Mouse (Mus musculus) induced T-regulatory cell, adult 2 months (primary cell): ENCODE measurements at regions not wholly inside any gene's neighbourhood (a gene's known extent, or its start where the extent isn't known, plus 50 kb on each side); places are given as distances from the start of the nearest gene placed in this dataset.

Experiments used
- DNase-seq: peaks from one replicate; pipeline ENCODE4 v3.0.0-alpha.2; 2012; ENCODE audit warnings: low read depth

GRCm38 (mm10) chr8:102845362-102845761 lies 59.9 kb upstream of the Cdh11 start:
- no peak for DNase-seq

- no peak for DNase-seq
Measured at GRCm38 (mm10) chr8:102860021-102860420, 74.6 kb upstream of the Cdh11 start.

GRCm38 (mm10) chr8:102899525-102899924 lies 114.1 kb upstream of the Cdh11 start:
- DNase-seq = no peak

DNA sequence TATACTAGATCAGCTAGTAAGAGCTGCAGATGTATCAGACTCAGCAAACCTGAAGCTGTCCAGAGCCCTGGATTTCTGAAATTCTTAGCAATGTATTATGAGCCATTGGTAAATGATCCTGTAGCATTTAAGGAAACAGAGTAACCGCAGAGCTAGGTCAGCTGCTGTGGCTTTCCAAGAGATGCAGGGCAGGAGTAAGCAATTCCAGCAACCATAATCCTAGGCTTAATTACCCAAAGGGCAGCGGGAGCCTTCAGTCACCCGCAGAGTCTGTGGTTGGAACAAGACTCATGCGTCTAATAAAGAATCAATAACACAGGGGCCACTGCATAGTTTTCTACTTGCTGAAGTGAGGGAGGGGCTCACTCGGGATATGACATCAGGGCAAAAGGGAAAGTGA lies 115.2 kb upstream of the Cdh11 start:
- no peak for DNase-seq

DNA sequence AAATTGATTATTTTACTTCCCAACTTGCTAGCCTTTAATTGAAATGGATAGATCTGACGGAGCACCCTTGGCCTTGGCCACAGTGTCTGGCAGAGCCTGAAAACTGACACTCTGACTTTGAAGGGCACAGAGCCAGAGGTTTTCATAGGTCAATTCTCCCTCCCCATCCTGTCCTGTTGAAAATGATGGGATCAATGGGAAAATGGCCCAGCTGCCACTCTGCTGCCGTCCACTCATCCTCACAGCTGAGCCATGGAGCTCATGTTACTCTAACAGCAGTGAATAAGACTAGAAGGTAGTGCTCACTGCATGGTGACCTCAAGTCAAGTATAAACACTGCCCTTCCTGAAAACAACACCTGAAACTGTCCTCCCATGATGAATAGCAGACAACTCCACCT lies 122.0 kb upstream of the Cdh11 start:
- DNase-seq = no peak

DNA sequence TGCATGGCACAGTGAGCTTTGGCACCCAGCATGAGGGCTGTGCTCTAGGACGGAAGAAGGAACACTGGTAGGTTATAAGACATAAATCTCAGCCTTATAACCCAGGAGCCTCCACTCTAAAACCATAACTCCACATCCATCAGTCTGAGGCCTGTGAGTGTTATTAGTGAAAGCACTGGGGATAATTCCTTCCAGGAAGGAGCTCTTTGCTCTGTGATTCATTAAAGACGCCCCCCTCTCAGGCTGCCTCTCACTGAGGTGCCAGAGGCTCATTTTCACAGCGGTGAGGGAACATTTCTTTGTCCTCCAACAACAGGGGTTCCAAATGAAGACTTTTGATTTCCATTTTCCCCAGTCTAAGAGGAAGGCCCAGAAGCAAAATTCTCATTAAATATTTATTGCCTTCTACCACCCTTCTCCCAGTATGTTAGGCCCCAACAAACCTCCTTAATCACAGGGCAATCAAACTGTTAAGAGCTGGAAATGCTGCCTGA lies 145.9 kb upstream of the Cdh11 start:
- DNase-seq = no peak

DNA sequence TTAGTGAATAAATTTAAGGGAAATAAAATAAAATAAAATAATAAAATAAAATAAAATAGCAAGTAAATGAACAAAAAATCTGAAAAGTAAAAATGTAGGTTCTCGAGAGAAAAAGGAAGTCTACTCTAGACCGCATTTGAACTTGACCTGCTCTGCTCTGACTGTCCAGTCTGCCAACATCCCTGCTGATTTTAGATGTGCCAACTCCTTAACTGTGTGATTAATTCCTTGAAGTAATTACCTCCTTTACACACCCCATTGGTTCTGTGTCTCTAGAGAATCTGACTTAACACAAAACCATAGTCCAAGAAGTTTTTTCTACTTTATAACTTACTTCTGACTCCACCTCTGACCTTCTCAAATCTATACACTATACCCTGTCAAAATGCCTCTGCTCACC lies 153.3 kb upstream of the Cdh11 start:
- DNase-seq = no peak

DNA sequence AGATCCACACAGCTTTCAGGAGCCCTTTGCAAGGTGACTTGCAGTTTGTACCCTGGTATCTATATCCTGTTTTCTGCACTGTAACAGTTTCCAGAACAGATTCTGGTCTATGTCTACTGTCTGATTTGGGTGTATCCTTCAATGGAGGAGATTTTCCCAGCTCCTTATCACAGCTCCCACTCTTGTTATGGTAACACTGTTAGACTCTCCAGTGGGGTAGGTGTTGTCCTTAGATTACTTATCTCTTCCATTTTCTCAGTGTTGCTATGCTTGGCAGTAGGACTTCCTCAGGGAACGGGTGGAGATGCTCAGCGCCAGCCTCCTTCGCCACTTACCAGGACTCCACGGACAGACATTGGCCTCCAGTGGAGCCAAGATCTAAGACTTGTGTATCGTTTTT lies 160.1 kb upstream of the Cdh11 start:
- no peak for DNase-seq

DNA sequence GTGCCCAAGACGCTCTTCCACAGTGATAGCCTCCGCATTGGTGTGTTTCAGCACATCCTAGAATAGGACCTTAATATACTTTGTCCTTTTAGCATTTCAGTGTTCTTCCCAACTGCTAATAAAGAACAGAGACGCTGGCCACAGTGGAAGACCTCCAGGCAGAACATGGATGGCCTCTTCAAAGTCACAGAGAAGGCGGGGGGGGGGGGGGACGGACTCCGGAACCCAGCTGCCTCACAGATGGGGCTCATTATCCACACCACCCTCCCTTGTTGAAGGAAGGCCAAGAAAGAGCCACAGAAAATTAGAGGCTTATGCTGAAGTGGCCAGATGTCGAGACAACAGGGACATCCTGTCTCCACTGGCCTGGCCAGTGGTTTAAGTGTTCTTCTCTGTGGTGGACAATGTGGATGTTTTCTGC lies 192.7 kb upstream of the Cdh11 start:
- DNase-seq = no peak

- no peak for DNase-seq
Measured at GRCm38 (mm10) chr8:102983220-102983909, 197.9 kb upstream of the Cdh11 start.

DNA sequence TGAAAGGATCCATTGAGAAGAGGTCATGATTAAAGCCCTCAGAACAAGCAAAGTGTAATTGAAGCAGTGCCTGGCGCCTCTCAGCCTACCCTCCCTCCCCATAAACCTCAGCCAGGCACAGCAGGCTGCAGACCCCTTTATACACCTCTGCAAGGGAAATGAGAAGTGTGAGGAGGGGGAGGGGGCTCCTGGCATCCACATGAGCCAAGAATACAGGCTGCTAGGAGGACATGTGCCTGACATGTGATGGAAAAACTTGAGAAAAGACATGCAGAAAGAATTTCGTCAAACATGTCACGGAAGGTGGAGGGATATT lies 198.4 kb upstream of the Cdh11 start:
- DNase-seq = no peak

- DNase-seq = no peak
Measured at GRCm38 (mm10) chr8:103007284-103007984, 222.0 kb upstream of the Cdh11 start.

DNA sequence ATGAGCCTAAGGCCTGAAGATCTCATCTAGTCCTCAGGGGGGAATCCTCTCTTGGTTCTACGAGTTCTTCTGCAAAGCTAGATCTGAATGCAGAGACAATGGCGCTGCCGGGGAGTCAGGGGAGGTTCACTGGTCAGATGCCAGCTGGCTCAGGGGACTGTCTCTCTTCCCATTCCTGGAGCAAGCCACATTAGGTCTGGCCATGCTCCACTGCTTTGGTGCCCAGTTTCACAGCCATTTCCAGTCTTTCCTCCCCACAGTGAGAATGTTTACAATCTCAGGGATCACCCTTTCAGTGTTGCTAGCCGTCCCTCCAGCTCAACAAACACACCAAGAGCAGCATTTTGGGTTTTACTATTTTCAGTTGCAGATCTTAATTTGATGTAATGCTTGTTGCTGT lies 233.7 kb upstream of the Cdh11 start:
- no peak for DNase-seq

DNA sequence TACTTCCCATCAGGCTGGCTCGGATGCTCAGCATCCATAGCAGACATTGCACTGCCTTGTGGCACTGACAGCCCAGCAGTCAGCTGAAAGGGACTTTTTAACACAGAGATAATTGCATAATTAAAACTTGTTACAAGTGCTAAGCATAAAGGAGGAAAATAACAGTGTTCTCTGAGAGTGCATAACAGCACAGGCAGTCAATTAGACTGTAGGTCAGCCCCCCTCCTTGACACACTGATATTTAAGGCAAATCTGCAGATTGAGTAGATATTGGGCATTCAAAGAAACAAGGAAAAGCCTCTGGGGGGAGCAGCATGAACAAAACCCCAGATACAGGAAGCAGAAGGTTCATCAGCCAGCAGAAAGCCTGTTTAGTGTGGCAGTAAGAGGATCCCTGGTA lies 237.8 kb upstream of the Cdh11 start:
- DNase-seq = no peak

- no peak for DNase-seq
Measured at GRCm38 (mm10) chr8:103031708-103032107, 246.3 kb upstream of the Cdh11 start.

- DNase-seq = no peak
Measured at GRCm38 (mm10) chr8:103033956-103034355, 248.5 kb upstream of the Cdh11 start.

- DNase-seq = no peak
Measured at GRCm38 (mm10) chr8:103072079-103072635, 286.7 kb upstream of the Cdh11 start.

- DNase-seq = no peak
Measured at GRCm38 (mm10) chr8:103072646-103073045, 287.2 kb upstream of the Cdh11 start.

DNA sequence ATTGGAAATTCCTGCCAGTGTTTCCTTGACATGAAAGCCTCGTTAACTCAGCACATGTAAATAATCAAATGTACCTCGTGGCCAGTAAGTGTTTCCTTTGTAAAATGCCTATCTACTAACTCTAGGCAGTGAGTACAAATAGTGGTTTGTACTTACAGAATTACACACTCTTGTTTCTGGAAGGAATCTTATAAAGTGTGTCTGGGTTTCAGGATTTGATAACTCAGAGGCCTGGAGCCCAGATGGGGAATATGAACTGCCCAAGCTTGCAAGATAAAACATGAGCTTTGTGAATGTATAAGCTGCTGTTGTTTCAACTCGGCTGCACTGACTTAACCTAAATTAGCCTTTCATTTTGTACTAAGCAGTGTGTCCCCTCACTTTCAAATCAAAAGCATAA lies 293.1 kb upstream of the Cdh11 start:
- no peak for DNase-seq

DNA sequence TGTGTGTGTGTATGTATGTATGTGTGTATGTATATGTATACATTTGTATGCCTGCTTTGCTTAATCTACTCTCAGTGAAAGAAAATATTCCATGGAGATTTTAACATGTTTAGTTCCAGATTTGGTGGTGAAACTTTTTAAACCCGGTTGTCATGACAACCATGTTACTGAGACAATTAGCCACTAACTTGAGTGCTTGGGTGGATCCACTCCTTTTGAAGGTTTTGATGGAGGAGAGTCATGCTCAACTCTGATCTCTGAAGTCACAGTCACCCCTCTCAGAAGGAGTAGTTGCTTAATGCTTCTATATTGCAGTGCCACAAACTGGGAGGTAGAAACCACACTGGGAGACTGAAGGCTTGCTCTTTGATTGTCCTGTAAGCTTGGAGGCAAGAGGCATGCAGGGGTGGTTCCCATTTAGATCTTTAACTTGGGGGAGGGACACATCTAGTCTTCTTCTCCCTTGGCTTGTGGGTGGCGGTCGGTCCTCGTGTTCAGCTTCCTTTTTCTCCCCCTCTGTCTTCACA lies 301.6 kb upstream of the Cdh11 start:
- no peak for DNase-seq

DNA sequence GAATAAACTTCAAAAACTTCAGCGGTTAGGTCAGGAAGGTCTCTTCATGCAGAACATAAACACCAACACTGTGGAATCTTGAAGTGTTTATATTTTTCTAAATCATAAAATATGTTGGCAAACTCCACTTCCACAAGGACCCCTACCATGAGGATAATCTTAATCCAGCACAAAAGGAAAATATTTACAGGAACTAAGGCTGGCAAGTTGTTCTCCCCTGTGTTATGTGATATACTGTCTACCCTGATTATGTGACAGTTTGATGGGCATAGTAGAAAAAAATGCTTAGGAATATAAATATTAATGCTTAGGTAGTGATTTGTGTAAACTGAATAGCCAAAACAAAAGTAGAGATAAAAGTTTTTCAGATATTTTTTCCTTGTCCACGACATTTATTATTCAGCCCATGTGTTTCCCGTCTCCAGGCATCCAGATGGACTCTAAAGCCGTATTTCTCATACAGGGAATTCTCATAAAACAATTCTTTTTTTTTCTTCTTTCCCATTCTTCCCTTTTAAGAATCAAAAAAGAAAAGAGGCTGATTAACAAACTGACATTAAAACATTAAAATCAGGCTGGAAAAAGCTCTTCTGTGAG lies 311.2 kb upstream of the Cdh11 start:
- DNase-seq = no peak

DNA sequence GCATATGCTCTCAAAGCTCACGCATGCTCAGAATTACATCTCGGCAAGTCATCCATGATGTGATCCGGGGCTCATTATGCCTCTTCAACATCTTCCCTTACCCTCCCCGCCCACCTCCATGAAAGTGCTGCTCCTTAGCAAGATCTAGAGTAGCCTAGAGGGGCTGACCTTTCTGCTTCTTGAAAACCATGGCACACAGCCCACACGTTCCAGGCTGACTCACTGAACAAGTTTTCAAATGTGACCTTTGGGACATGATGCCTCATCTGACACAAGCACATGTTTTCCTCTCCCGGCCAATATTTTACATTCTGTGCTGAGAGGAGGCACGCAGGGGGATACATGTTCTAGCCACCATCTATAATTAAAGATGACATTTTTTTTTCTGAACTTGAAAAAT lies 340.1 kb upstream of the Cdh11 start:
- DNase-seq = no peak

DNA sequence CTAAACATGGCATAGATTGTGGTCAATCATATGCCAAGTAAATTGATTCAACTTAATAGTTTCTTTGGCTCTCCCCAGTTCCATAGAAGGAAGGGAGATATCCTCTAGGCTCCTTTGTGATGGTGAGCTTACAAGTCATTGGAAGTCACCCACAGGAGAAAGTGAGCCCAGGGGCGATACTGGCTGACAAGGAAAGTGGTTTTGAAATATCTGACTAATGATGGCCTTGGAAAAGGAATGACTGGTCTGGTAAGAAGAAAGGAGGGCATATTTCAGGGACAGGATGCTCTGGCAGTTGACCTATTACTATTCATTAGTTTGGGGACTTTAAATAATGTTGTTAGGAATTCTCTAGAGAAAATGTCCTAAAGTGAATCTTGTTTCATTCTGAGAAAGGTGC lies 352.7 kb upstream of the Cdh11 start:
- no peak for DNase-seq
